Comparison of ENCODE assay signal across 8 mouse cellular contexts in genomic region chr5:114130698-114131520, GRCm38 (mm10). TPM values are rescaled to one million over a fixed set of nuclear protein-coding genes. Genes with fewer than 3 reads are reported as not detected.
DNase-seq lines count a peak whose midpoint lies in the region; ATAC-seq and TF ChIP-seq lines count a peak whose summit lies in the region.

No protein-coding gene starts in this region.

- H3K27me3 ChIP-seq in MEL (ENCODE audit: control insufficient read depth in 1 of 2, insufficient read depth in 2 of 2, low read length in 2 of 2): no peaks in the 10 kb centered on the region
- no peaks in the 10 kb centered on the region for H3K27me3 ChIP-seq in forebrain, embryonic 16.5 days (replicated peaks; ENCODE audit: control insufficient read depth, insufficient read depth, low read length)
- H3K27me3 ChIP-seq in neural tube, embryonic 15.5 days (replicated peaks): no peaks in the 10 kb centered on the region; the same call in 1 of the 2 replicates

- no peak for TF ChIP-seq RAD21 in MEL (IDR thresholded peaks at IDR 0.05; ENCODE audit: low read depth, low read length)

- DNase-seq in MEL (ENCODE audit: low read depth, low spot score): peak; percentile 95
- peak; percentile 94 to 95 for DNase-seq in cerebellum, adult 18-20 months
- peak; percentile 92 to 96 for DNase-seq in heart, postnatal 36 days
- DNase-seq in layer of hippocampus, adult 2 months (ENCODE audit: low spot score in 2 of 2): peak; percentile 91 to 93
- peak; percentile 93 for DNase-seq in lung, adult 2 months
- DNase-seq in testis, postnatal 10 days (ENCODE audit: low spot score): peak; percentile 96

- peaks cover 8 to 32% of the 10 kb centered on the region in 2 experiments for H3K4me1 ChIP-seq in MEL (ENCODE audit: control insufficient read depth in 1 of 2, insufficient read depth in 2 of 2, low read length in 2 of 2)
- H3K4me1 ChIP-seq in forebrain, embryonic 16.5 days (replicated peaks; ENCODE audit: control insufficient read depth, insufficient read depth, low read length): peaks cover 9% of the 10 kb centered on the region
- H3K4me1 ChIP-seq in lung, adult 2 months (ENCODE audit: control insufficient read depth, insufficient read depth, low read length): no peaks in the 10 kb centered on the region
- H3K4me1 ChIP-seq in neural tube, embryonic 15.5 days: peaks cover 29% of the 10 kb centered on the region

- H3K9me3 ChIP-seq in MEL (replicated peaks; ENCODE audit: insufficient read depth, low read length): no peaks in the 10 kb centered on the region
- no peaks in the 10 kb centered on the region for H3K9me3 ChIP-seq in forebrain, embryonic 16.5 days (ENCODE audit: control insufficient read depth, low read length)
- no peaks in the 10 kb centered on the region for H3K9me3 ChIP-seq in neural tube, embryonic 15.5 days (replicated peaks)

- WGBS in forebrain, embryonic 16.5 days: under 1% methylated on average over 87 of the region's 87 CpGs
- under 1% methylated on average over 87 of the region's 87 CpGs for WGBS in lung, adult 2 months
- under 1% methylated on average over 87 of the region's 87 CpGs for WGBS in neural tube, embryonic 15.5 days

- H3K4me2 ChIP-seq in forebrain, embryonic 16.5 days (ENCODE audit: low read length): peak overlapping the region; percentile 91
- peak overlapping the region; percentile 99 for H3K4me2 ChIP-seq in neural tube, embryonic 15.5 days

- intact Hi-C loops in heart, postnatal 36 days (cut with DNase I): loop anchor here (5.0 kb wide), 1 partner anchor 41 kb away; no protein-coding TSS in a partner anchor

- peaks cover 3% of the 10 kb centered on the region; the same call in 1 of the 2 replicates for H3K79me2 ChIP-seq in MEL (ENCODE audit: control insufficient read depth, insufficient read depth, low read length, poor library complexity)

- H3K4me3 ChIP-seq in MEL (ENCODE audit: control insufficient read depth in 1 of 2, insufficient read depth in 1 of 2, low read depth in 2 of 2, low read length in 2 of 2): peak overlapping the region; percentile 73 to 75
- H3K4me3 ChIP-seq in forebrain, embryonic 16.5 days (replicated peaks; ENCODE audit: low read length): peak overlapping the region; percentile 84
- H3K4me3 ChIP-seq in layer of hippocampus, adult 2 months: peak overlapping the region; percentile 96
- peak overlapping the region; percentile 78 for H3K4me3 ChIP-seq in lung, adult 2 months (replicated peaks; ENCODE audit: extremely low read depth, low read depth, low read length)
- peak overlapping the region; percentile 96 for H3K4me3 ChIP-seq in neural tube, embryonic 15.5 days (replicated peaks)

- H3K27ac ChIP-seq in MEL (ENCODE audit: control insufficient read depth, low read depth, low read length): peak overlapping the region; percentile 58
- peak overlapping the region; percentile 25 for H3K27ac ChIP-seq in forebrain, embryonic 16.5 days (ENCODE audit: low read length)
- peak overlapping the region; percentile 43; the same call in 1 of the 2 replicates for H3K27ac ChIP-seq in layer of hippocampus, adult 2 months
- peak overlapping the region; percentile 65 for H3K27ac ChIP-seq in neural tube, embryonic 15.5 days (replicated peaks)

- peak; percentile 99 for ATAC-seq in forebrain, embryonic 16.5 days
- ATAC-seq in neural tube, embryonic 15.5 days (ENCODE audit: low FRiP score): peak; percentile 97

- TF ChIP-seq EP300 in MEL (IDR thresholded peaks at IDR 0.05; ENCODE audit: low read depth in 1 of 2, low read length in 2 of 2): no peak

- TF ChIP-seq POLR2A in MEL (IDR thresholded peaks at IDR 0.05; ENCODE audit: control insufficient read depth in 1 of 2, insufficient read depth in 1 of 2, low read depth in 1 of 2, low read length in 2 of 2, poor library complexity in 1 of 2): peak in 1 of 2 experiments; percentile 36; a peak in 2 of 4 replicates
- TF ChIP-seq POLR2A in lung, adult 2 months (IDR thresholded peaks at IDR 0.05; ENCODE audit: borderline replicate concordance, extremely low read depth, low read depth, low read length): 0 out of 2 replicates have a peak, but pooled peaks have one; percentile 25

- no peak for TF ChIP-seq CTCF in MEL (IDR thresholded peaks at IDR 0.05 in 2 of 3, conservative IDR thresholded peaks at IDR 0.05 in 1 of 3; ENCODE audit: control insufficient read depth in 1 of 3, insufficient read depth in 1 of 3, low read depth in 2 of 3, low read length in 3 of 3, poor library complexity in 1 of 3, severe bottlenecking in 1 of 3)
- TF ChIP-seq CTCF in layer of hippocampus, adult 2 months (conservative IDR thresholded peaks at IDR 0.05): no peak
- TF ChIP-seq CTCF in lung, adult 2 months (IDR thresholded peaks at IDR 0.05; ENCODE audit: insufficient read depth, low read length): no peak

- peaks cover 0 to 22% of the 10 kb centered on the region in 2 experiments; a peak in 2 of 4 replicates for H3K36me3 ChIP-seq in MEL (ENCODE audit: control insufficient read depth in 1 of 2, insufficient read depth in 2 of 2, low read length in 2 of 2)
- H3K36me3 ChIP-seq in forebrain, embryonic 16.5 days (ENCODE audit: control insufficient read depth, insufficient read depth): no peaks in the 10 kb centered on the region
- no peaks in the 10 kb centered on the region for H3K36me3 ChIP-seq in neural tube, embryonic 15.5 days

- H3K9ac ChIP-seq in MEL (ENCODE audit: control insufficient read depth, low read depth, low read length, poor library complexity, severe bottlenecking): peak overlapping the region; percentile 84
- H3K9ac ChIP-seq in forebrain, embryonic 16.5 days (replicated peaks; ENCODE audit: low read depth, low read length): peak overlapping the region; percentile 59
- peak overlapping the region; percentile 58 for H3K9ac ChIP-seq in neural tube, embryonic 15.5 days (replicated peaks)

TF ChIP-seq in MEL, 35 proteins besides CTCF, POLR2A, EP300 and RAD21 (continues in another document):
- TF ChIP-seq KAT2A (conservative IDR thresholded peaks at IDR 0.05; ENCODE audit: low read depth, low read length): no peak
- TF ChIP-seq GABPA (IDR thresholded peaks at IDR 0.05; ENCODE audit: low read depth, low read length): no peak
- TF ChIP-seq E2F4 (IDR thresholded peaks at IDR 0.05; ENCODE audit: borderline replicate concordance, low read depth, low read length): no peak; the same call in 1 of the 2 replicates
- TF ChIP-seq TAL1 (IDR thresholded peaks at IDR 0.05; ENCODE audit: low read length): no peak
- no peak for TF ChIP-seq BHLHE40 (IDR thresholded peaks at IDR 0.05; ENCODE audit: borderline replicate concordance, low read depth, low read length)
- TF ChIP-seq POLR2AphosphoS5 (IDR thresholded peaks at IDR 0.05; ENCODE audit: borderline replicate concordance, low read depth, low read length): no peak
- TF ChIP-seq MYB (IDR thresholded peaks at IDR 0.05; ENCODE audit: low read depth, low read length): no peak
- TF ChIP-seq TBP (IDR thresholded peaks at IDR 0.05; ENCODE audit: low read depth, low read length): no peak
- TF ChIP-seq MEF2A (IDR thresholded peaks at IDR 0.05; ENCODE audit: extremely low read depth, insufficient replicate concordance, low read depth, low read length, poor library complexity, severe bottlenecking): no peak
- no peak for TF ChIP-seq RCOR1 (IDR thresholded peaks at IDR 0.05; ENCODE audit: low read depth, low read length)
- peak; percentile 79 for TF ChIP-seq CHD2 (IDR thresholded peaks at IDR 0.05; ENCODE audit: low read length)
- TF ChIP-seq POLR2AphosphoS2 (IDR thresholded peaks at IDR 0.05; ENCODE audit: low read length): no peak
- peak; percentile 46 for TF ChIP-seq HCFC1 (IDR thresholded peaks at IDR 0.05; ENCODE audit: low read depth, low read length)
- no peak for TF ChIP-seq CHD1 (IDR thresholded peaks at IDR 0.05; ENCODE audit: low read depth, low read length)

RNA-seq across cellular contexts. Expression of gene Ung, which starts 0.7 kb away (rescaled TPM):
- total RNA-seq in MEL (2012; rRNA removed): 19.6 and 22.1 TPM in 2 replicates
- 10 to 100 TPM in 1 of 2 experiments, not detected in 1; 62.2 TPM for polyA plus RNA-seq in MEL (2012; ENCODE audit: insufficient read depth in 1 of 2, insufficient read length in 2 of 2, low read depth in 1 of 2, low replicate concordance in 2 of 2, missing spikeins in 1 of 2)
- 19.1 TPM in 2 replicates for polyA plus RNA-seq in forebrain, embryonic 16.5 days (2015; fragmentation: Nextera tagmentation; extraction: Ambion mirVana)
- 10 to 100 TPM; 26.4 to 27.3 TPM for total RNA-seq in heart, postnatal 36 days (2021)
- 1 to 10 TPM; 2.4 to 2.5 TPM for total RNA-seq in layer of hippocampus, adult 2 months (2021)
- 2.2 and 3.0 TPM in 2 replicates for polyA plus RNA-seq in lung, adult 2 months (2012; rRNA removed)
- polyA plus RNA-seq in neural tube, embryonic 15.5 days (2015; fragmentation: Nextera tagmentation; extraction: Ambion mirVana): 9.2 and 20.7 TPM in 2 replicates

RNA-seq across cellular contexts. Expression of gene Alkbh2, which starts 2.9 kb away (rescaled TPM):
- total RNA-seq in MEL (2012; rRNA removed): 15.2 and 15.7 TPM in 2 replicates
- 10 to 100 TPM in 1 of 2 experiments, not detected in 1; 22.6 TPM for polyA plus RNA-seq in MEL (2012; ENCODE audit: insufficient read depth in 1 of 2, insufficient read length in 2 of 2, low read depth in 1 of 2, low replicate concordance in 2 of 2, missing spikeins in 1 of 2)
- polyA plus RNA-seq in forebrain, embryonic 16.5 days (2015; fragmentation: Nextera tagmentation; extraction: Ambion mirVana): 5.3 and 6.4 TPM in 2 replicates
- total RNA-seq in heart, postnatal 36 days (2021): 1 to 10 TPM; 1.2 to 1.5 TPM
- 1 to 10 TPM; 4.8 to 5.1 TPM for total RNA-seq in layer of hippocampus, adult 2 months (2021)
- 7.7 and 8.6 TPM in 2 replicates for polyA plus RNA-seq in lung, adult 2 months (2012; rRNA removed)
- polyA plus RNA-seq in neural tube, embryonic 15.5 days (2015; fragmentation: Nextera tagmentation; extraction: Ambion mirVana): 6.2 and 7.8 TPM in 2 replicates

RNA-seq across cellular contexts. Expression of gene Acacb, which starts 15.4 kb away (rescaled TPM):
- total RNA-seq in MEL (2012; rRNA removed): 1.9 and 2.0 TPM in 2 replicates
- 1 to 10 TPM in 1 of 2 experiments, not detected in 1; 5.3 TPM for polyA plus RNA-seq in MEL (2012; ENCODE audit: insufficient read depth in 1 of 2, insufficient read length in 2 of 2, low read depth in 1 of 2, low replicate concordance in 2 of 2, missing spikeins in 1 of 2)
- 1.2 and 2.9 TPM in 2 replicates for polyA plus RNA-seq in forebrain, embryonic 16.5 days (2015; fragmentation: Nextera tagmentation; extraction: Ambion mirVana)
- total RNA-seq in heart, postnatal 36 days (2021): 100 to 1,000 TPM; 232 to 242 TPM
- 1 to 10 TPM; 5.3 to 7.8 TPM for total RNA-seq in layer of hippocampus, adult 2 months (2021)
- 20.0 and 37.5 TPM in 2 replicates for polyA plus RNA-seq in lung, adult 2 months (2012; rRNA removed)
- polyA plus RNA-seq in neural tube, embryonic 15.5 days (2015; fragmentation: Nextera tagmentation; extraction: Ambion mirVana): 4.7 and 5.0 TPM in 2 replicates

RNA-seq across cellular contexts. Expression of gene Svop, which starts 39.5 kb away (rescaled TPM):
- total RNA-seq in MEL (2012; rRNA removed): not detected in 2 replicates
- not detected for polyA plus RNA-seq in MEL (2012; ENCODE audit: insufficient read depth in 1 of 2, insufficient read length in 2 of 2, low read depth in 1 of 2, low replicate concordance in 2 of 2, missing spikeins in 1 of 2)
- polyA plus RNA-seq in forebrain, embryonic 16.5 days (2015; fragmentation: Nextera tagmentation; extraction: Ambion mirVana): 84.6 and 102 TPM in 2 replicates
- not detected for total RNA-seq in heart, postnatal 36 days (2021)
- total RNA-seq in layer of hippocampus, adult 2 months (2021): 100 to 1,000 TPM; 170 to 182 TPM
- polyA plus RNA-seq in lung, adult 2 months (2012; rRNA removed): not detected in 2 replicates
- polyA plus RNA-seq in neural tube, embryonic 15.5 days (2015; fragmentation: Nextera tagmentation; extraction: Ambion mirVana): 76.6 and 90.0 TPM in 2 replicates

Comparison
In these comparisons a context has a peak if more than half of its experiments do, and no peak if none do; other contexts are left out.
1. Peak in every context shown above with its lines: DNase-seq, ATAC-seq, H3K4me3 ChIP-seq and H3K27ac ChIP-seq.